Mouse (Mus musculus): ENCODE data around the gene Mgat5.

GRCm38 (mm10) chr1:127308989-127309701, 104.3 kb downstream of the Mgat5 start:
- TF ChIP-seq CTCF (IDR thresholded peaks at IDR 0.05; ENCODE audit: low read depth, low read length) (no peak), POLR2AphosphoS5 (IDR thresholded peaks at IDR 0.05; ENCODE audit: insufficient replicate concordance, low read depth, low read length) (no peak), GATA1 (IDR thresholded peaks at IDR 0.05; ENCODE audit: borderline replicate concordance, low read length) (no peak)

Data from G1E (cell line).